Mouse (Mus musculus): ENCODE measurements around the gene Zfp296.

Gene Zfp296

DNA sequence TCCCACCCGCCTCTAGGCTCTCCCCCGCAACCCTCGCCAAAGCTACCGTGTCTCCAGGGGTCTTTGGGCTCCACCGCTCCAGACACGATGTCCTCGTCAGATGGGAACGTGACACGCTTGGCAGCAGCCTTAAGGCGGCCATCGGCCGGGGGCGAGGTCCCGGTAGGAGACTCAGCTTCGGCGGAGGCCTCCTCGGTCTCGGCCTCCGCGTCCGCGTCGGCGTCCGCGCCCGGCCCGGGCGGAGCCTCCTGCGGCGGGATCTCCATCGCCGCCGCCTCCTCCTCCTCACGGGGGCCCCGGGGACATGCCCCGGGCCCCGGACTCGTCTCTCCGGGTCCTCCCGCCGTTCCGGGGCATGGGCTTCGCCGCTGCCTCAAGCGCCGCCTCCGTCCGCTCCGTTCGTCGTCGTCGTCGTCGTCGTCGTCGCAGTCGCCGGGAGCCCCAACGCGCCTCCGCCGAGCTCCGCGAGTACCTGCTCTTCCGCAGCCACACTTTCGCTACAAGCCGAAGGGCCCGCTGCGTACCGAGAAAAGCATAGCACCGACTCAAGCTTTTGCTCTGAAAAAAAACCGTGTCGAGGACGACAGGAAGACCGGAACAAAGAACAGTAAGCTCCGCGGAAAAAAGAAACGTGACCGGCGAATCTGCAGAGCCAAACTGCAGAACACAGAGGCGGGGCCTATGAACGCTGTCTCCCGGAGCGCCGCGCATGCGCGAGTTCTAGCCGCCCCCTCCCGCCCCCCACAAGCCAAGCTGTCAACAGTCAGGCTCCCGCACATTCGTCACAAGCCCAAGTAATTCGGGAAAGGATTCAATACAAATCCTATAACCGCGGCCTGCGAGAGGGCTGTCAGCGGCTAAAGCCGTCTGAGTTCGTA, 15.1 kb upstream of the Zfp296 start:
- peak; percentile 86 to 90 for DNase-seq (ENCODE audit: low spot score in 2 of 2)

DNA sequence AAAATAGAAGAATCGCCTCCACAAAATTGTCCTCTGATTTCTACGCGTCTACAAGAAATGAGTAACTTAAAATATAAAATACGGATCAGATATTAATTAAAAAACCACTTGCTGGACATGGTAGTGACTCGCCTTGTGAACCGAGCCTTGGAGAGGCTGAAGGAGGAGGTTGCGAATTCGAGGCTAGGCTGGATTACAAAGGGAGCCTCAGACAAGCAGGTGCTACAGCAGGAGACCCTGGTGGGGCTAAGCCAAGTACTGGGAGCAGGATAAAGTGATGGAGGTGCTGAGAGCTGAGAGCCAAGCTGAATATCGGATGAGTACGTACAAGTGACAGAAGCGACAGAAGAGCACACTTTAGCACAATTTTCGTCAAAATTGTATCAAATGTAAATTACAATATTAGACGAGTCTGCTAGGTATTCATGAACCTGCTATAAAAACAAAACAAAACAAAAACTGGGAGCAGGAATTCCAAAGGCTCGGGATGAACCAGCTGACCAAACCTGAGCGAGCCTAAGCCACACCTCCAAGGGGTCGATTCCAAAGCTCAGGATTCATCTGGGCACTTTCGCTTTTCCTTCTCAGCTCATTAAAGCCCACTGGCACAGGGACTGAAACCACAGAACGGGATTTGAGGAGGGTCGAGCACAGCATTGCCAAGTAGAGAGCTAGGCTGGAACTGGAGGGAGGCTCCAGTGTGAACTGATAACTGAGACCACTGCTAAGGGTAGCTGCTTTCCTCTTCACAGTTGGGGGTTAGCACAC, 14.3 kb upstream of the Zfp296 start, which contains the start of gene Ppp1r37:
Gene Ppp1r37 (minus strand): TSS at position 434 of the 768 bp plus-strand sequence.
- no peak for DNase-seq (ENCODE audit: low spot score in 2 of 2)

DNA sequence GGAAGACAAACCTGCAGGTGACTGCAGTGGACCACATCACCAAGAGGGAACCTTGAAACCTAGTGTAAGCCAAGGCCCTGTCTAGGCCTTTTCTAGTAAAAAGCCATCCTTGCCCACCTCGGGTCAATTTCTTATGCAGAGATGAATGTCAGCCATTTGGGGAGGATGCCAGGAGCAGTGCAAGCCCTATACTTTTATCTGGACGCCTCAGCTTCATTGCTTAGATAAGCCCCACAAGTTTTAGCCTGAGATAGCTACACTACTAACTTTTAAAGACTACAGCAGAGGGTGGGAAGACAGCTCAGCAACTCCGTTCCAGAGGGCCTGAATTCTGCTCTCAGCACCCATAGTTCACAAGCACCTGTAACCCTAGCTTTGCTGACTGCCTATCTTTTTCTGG, 13.2 kb upstream of the Zfp296 start:
- DNase-seq (ENCODE audit: low spot score in 2 of 2), result no peak

DNA sequence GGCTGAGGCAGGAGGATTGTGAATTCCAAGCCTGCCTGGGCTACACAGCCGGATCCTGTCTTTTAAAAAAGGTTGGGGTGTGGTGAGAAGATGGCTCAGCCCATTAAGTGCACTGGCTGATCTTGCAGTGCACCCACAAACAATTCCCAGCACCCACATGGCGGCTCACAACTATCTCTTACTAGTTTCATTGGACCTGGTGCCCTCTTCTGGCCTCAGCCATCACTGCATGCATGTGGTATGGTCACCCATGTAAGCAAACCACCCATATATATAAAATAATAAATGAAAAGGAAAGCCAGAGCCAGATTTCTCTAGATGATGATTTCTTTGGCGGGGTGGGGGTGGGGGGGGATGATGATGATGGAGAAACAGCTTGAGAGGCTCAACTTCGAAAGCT, 12.6 kb upstream of the Zfp296 start:
- no peak for DNase-seq (ENCODE audit: low spot score in 2 of 2)

GRCm38 (mm10) chr7:19565803-19566202, 11.3 kb upstream of the Zfp296 start:
- DNase-seq (ENCODE audit: low spot score in 2 of 2), result no peak

DNA sequence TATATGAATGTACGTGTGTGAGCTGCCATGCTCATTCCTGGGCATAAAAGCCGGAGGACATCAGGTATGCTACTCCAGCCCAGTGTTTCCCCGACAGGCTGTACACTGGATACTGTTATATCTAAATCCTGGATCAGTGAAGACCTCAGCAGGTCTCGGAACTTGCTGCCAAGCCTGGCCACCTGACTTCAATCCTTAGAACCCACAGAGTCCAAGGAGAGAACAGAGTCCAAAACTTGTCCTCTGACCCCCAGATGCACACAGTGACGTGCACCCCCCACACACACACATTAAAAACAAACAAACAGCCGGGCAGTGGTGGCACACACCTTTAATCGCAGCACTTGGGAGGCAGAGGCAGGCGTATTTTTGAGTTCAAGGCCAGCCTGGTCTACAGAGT, 9.7 kb upstream of the Zfp296 start:
- no peak for DNase-seq (ENCODE audit: low spot score in 2 of 2)

GRCm38 (mm10) chr7:19569647-19570046, 7.4 kb upstream of the Zfp296 start:
- no peak for DNase-seq (ENCODE audit: low spot score in 2 of 2)

GRCm38 (mm10) chr7:19572926-19573775, 3.9 kb upstream of the Zfp296 start:
- peak; percentile 67 to 71 for DNase-seq (ENCODE audit: low spot score in 2 of 2)

DNA sequence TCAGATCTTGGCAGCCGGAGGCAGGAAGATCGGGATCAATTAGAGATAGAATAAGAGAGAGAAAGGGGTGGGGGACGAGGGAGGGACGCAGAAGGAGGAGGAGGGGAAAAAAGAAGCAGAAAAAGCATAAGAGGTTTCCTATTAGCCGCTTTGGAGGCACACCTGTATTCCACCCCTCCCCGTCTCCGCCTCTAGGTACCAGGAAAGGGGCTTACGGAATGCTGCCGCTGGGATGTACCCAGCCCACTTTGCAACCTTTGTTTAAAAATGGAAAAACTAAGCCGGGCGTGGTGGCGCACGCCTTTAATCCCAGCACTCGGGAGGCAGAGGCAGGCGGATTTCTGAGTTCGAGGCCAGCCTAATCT, 3.3 kb upstream of the Zfp296 start:
- no peak for DNase-seq (ENCODE audit: low spot score in 2 of 2)

DNA sequence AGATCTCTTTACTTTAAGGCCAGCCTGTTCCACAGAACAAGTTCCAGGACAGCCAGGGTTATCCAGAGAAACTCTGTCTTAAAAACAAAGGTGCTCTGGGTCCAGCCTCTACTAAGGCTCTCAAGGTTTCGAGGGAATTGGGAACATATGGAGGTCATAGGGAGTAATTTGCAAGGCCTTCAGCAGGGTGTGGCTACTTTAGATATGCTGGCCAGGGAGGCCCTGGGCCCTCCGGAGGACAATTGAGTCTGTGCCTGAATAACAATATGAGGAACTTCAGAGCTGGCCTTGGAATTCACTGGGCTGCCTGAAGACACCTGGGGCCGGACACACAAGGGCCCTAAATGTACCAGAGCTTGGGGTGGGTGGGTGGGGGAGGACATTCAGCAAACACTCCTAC, 1.5 kb upstream of the Zfp296 start:
- DNase-seq (ENCODE audit: low spot score in 2 of 2), result no peak

- DNase-seq (ENCODE audit: low spot score in 2 of 2), result no peak
These were observed 859 bp downstream of the Zfp296 start for GRCm38 (mm10) chr7:19577877-19578414.

GRCm38 (mm10) chr7:19578436-19578835, 1.3 kb downstream of the Zfp296 start:
- DNase-seq (ENCODE audit: low spot score in 2 of 2), result no peak

DNA sequence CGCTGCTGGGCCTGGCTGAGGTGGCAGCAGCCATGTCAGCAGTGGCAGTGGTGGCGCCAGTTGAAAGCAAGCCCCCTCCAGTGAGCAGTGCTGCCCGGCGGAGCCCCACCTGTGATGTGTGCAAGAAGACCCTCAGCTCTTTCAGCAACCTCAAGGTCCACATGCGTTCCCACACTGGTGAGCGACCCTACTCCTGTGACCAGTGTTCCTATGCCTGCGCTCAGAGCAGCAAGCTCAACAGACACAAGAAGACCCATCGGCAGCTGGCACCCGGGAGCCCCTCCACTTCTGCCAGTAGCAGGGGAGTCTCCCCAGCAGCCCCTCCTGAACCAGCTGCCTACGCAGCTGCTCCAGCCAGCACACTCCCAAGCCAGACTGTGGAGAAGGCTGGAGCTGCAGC, 2.7 kb downstream of the Zfp296 start:
- DNase-seq (ENCODE audit: low spot score in 2 of 2), result no peak

GRCm38 (mm10) chr7:19580634-19581033, 3.5 kb downstream of the Zfp296 start:
- no peak for DNase-seq (ENCODE audit: low spot score in 2 of 2)

GRCm38 (mm10) chr7:19586269-19586668, 9.2 kb downstream of the Zfp296 start:
- DNase-seq (ENCODE audit: low spot score in 2 of 2), result no peak

- peak in 1 of 2 experiments; percentile 44 for DNase-seq (ENCODE audit: low spot score in 2 of 2)
These were observed 12.1 kb downstream of the Zfp296 start for GRCm38 (mm10) chr7:19589207-19589606.

DNA sequence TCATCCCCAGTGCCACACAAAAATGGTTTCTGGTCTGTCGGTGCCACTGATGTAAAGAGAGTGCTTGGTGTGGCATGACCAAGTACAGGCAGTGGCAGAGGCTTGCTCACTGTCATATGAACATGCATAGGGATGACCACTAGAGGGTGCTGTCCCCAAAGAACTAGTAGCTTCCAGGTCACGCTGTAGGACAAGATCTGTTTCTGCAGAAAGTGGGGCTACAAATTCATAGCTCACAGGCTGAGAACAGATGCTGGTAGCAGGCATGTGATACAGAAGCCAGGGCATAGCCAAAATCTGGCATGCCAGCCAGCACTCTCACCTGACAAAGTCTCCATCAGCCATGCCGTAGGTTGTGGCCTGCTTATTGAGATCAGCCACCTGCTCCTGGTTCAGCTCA, 12.8 kb downstream of the Zfp296 start:
- peak; percentile 68 to 81 for DNase-seq (ENCODE audit: low spot score in 2 of 2)

- no peak for DNase-seq (ENCODE audit: low spot score in 2 of 2)
These were observed 16.1 kb downstream of the Zfp296 start for GRCm38 (mm10) chr7:19593061-19593730.

DNA sequence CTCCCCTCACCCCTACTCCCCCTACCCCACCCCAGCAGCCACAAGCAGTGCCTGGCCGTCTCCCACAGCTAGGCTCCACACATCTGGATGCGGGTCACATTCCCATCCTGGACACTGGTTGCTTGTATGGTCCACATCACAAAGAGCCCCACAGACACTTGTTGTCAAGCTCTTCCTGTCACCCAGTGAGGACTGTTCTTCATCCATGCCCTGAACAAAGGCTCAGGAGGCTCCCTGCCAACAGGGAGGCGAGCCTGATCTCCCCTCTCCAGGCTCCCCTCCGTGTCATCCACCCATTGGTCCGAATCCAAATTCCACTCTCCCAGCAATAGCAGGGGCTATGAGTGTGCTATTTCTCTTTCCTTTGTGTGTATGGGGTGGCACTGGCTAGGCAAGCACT, 23.5 kb downstream of the Zfp296 start:
- DNase-seq (ENCODE audit: low spot score in 2 of 2), result peak in 1 of 2 experiments; percentile 34

DNA sequence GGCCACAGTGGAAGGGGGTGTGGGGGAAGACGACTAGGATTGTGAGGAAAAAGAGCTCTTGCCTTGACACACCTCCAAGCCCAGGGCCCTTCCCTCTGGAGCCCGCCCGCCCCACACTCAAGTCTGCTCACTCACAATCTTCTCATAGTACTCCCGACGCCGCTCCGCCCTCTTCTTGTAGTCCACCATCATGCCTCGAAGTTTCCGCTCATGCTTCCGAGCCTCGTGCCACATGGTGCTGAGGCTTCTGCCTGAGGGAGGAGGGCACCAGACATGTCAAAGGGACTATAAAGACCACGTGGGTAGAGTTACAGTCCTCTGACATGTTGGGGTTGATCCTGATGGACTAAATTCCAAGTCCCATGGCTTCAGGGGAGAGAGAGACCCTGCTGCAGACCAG, 26.0 kb downstream of the Zfp296 start:
- DNase-seq (ENCODE audit: low spot score in 2 of 2), result no peak

Measured in frontal cortex, postnatal 36 days (tissue).